Mouse (Mus musculus) heart, postnatal 36 days (tissue): ENCODE data around the gene Spcs3. TPM values are rescaled to one million over a fixed set of nuclear protein-coding genes. Genes with fewer than 3 reads are reported as not detected.
"Not testable (repeated sequence)": the region's sequence is repeated elsewhere in the genome, so short reads cannot be mapped to it uniquely, and the experiment has no call there.

Source experiments
- DNase-seq, 2 experiments: peaks; one replicate each; pipeline ENCODE4 v3.0.0; 2021 to 2022
- intact Hi-C: fragments of 180-260 bp; cut with DNase I; formaldehyde crosslinking; loops from one replicate; pipeline ENCODE4 v1.15.1; 2025
- total RNA-seq, 2 experiments: library from RNA; stranded (reverse); gene quantifications; 2 replicates each; pipeline ENCODE4 v1.2.3; 2021

The Spcs3 gene
- total RNA-seq, result 10 to 100 TPM; 43.2 to 47.0 TPM

GRCm38 (mm10) chr8:54529382-54530296 lies at the start of gene Spcs3, which contains the start of gene Asb5:
TSS of gene Spcs3 (minus strand) at chr8:54529998.
TSS of gene Asb5 (plus strand) at chr8:54529580.
- intact Hi-C loops, result loop anchor here (5.0 kb wide), 1 partner anchor 83 kb away; no protein-coding TSS in a partner anchor
- DNase-seq, result peak; percentile 95

- intact Hi-C loops, result loop anchor here (5.0 kb wide), 1 partner anchor 41 kb away; no protein-coding TSS in a partner anchor
- peak in 1 of 2 experiments; percentile 23 for DNase-seq
These were observed 41.1 kb upstream of the Spcs3 start for GRCm38 (mm10) chr8:54570618-54571609.

- DNase-seq, result no peak
- intact Hi-C loops, result no loop called here
These were observed 37.4 kb upstream of the Spcs3 start for GRCm38 (mm10) chr8:54567168-54567567.

DNA sequence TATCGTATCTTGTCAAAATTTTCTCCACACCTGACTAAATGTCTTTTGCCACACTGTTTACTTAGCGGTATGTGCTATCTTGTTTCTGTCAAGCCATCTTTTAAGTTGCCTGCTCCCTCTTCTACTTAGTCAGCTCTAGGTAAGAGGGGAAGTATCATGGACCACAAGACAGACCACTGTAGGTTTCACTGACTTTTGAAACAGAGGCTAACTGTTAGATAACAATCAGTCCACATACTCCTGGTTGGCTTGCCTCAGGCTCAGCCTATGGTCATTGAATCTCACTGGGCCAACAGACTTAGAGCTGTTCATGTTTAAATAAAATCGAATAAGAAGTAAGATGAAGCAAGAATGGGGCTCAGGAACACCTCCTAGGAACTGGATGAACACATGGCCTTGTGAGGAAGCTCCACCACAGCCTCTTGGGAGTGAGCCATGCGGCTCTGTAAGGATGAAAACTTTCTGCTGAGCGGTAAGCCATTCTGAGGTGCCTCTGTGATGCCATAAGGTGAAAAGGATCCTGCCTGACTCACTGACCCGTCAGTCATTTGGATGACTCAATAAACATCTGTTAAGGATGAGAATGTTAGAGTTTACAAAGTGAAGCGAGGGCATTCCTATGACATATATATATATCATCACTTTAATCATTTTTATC lies 35.9 kb upstream of the Spcs3 start:
- DNase-seq, result no peak
- intact Hi-C loops, result no loop called here

- intact Hi-C loops, result no loop called here
- no peak for DNase-seq
These were observed 35.4 kb upstream of the Spcs3 start for GRCm38 (mm10) chr8:54565181-54565580.

- no peak for DNase-seq
- intact Hi-C loops, result no loop called here
These were observed 32.3 kb upstream of the Spcs3 start for GRCm38 (mm10) chr8:54562137-54562536.

- intact Hi-C loops, result no loop called here
- no peak for DNase-seq
These were observed 25.1 kb upstream of the Spcs3 start for GRCm38 (mm10) chr8:54554921-54555320.

GRCm38 (mm10) chr8:54550026-54550574 lies 20.3 kb upstream of the Spcs3 start:
- no peak for DNase-seq
- intact Hi-C loops, result no loop called here

DNA sequence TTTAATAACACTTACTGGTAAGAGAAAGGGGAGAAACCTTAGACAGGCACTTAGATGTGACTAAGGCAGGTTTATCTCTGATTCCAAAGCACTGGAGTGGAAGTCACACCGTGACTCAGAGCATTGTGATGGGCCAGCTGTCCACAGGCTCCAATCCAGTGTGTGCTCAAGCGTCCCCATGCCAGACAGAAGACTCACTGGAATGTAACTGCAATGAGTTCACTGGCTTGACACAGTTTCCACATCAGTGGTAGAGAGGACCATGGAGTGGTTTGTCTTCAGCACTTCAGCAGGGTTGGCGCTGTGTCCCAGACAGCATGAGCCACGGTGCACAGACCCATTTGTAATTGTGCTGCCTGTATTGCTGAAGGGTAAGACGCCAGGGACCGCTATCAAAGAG lies 18.6 kb upstream of the Spcs3 start:
- no peak for DNase-seq
- intact Hi-C loops, result no loop called here

DNA sequence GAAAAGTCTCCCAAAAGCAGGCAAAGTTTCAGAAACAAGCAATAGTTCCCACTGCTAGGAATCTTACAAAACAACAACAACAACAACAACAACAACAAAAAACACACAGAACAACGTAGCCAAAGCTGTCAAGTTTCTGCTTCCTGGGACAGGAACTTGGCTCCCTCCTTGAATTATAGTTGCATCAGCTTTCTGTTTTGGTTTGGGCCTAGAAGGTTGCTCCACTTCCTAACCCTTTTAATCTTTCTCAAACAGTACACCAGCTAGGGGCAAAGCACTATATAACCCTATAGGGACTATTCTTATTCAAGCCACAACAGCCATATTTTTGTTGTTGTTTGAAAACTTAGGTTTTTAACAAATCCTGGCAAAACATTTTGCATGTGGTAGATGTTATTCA lies 11.5 kb upstream of the Spcs3 start:
- intact Hi-C loops, result no loop called here
- DNase-seq, result no peak

DNA sequence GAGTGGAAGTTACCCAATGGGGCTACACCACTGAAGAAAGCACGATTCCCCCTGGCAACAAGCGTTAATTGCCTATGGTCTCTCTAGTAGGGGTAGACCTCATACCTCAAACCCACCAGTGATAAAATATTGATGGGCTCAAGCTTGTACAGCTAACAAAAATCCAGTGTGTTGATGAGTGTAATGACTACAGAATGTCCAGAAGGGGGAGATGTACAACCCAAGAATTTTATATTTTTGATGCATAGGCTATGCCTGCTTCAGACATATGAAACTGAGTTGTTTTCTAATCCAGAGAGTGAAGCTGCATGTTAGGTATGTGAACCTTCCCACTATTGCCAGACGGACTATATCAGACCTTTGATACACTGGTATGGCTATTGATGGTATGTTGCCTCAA lies 7.5 kb upstream of the Spcs3 start:
- no peak for DNase-seq
- intact Hi-C loops, result loop anchor here (1.0 kb wide), 1 partner anchor 123 kb away; no protein-coding TSS in a partner anchor

GRCm38 (mm10) chr8:54535172-54535571 lies 5.4 kb upstream of the Spcs3 start:
- intact Hi-C loops, result no loop called here
- DNase-seq, result no peak

DNA sequence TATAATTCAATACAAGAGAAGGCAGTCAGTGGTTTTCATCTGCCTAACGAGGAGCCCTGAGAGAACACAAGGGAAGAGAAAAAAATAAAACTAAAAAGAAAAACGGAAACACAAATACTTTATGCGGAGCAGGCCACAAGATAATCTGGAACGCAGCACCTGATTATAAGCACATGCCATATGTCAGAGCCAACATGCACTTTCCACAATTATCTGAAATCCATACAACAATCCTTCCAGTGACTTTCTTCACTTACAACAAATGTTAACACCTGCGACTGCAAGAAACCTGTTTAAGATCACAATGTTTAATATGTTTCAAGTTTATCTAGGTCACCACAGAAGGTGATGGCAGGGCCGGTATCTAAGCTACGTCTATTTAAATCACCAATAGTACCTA lies 1.2 kb downstream of the Spcs3 start:
- DNase-seq, result no peak
- intact Hi-C loops, result no loop called here

- no peak for DNase-seq
- intact Hi-C loops, result no loop called here
These were observed 3.1 kb downstream of the Spcs3 start for GRCm38 (mm10) chr8:54526700-54527099.

DNA sequence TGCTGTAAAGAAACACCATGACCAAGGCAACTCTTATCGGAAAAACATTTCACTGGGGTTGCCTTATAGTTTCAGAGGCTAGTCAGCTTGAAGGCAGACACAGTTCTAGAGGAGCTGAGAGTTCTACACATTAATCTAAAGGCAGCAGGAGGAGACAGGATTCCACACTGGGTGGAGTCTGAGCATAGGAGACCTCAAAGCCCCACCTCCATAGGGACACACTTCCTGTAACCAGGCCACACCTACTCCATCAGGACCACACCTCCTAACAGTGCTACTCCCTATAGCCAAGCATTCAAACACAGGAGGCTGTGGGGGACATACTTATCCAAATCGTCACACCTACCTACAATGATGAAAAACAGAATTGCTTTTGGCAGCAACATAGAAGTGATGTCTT lies 4.2 kb downstream of the Spcs3 start:
- intact Hi-C loops, result no loop called here

GRCm38 (mm10) chr8:54520516-54520915 lies 9.3 kb downstream of the Spcs3 start:
- no peak for DNase-seq
- intact Hi-C loops, result no loop called here

More for the DNA sequence above, 4.2 kb downstream of the Spcs3 start:
- no peak for DNase-seq

- intact Hi-C loops, result no loop called here
- DNase-seq, result no peak
These were observed 10.9 kb downstream of the Spcs3 start for GRCm38 (mm10) chr8:54518756-54519460.

- DNase-seq, intact Hi-C loops: not testable (repeated sequence)
These were observed 17.6 kb downstream of the Spcs3 start for GRCm38 (mm10) chr8:54512200-54512599.

DNA sequence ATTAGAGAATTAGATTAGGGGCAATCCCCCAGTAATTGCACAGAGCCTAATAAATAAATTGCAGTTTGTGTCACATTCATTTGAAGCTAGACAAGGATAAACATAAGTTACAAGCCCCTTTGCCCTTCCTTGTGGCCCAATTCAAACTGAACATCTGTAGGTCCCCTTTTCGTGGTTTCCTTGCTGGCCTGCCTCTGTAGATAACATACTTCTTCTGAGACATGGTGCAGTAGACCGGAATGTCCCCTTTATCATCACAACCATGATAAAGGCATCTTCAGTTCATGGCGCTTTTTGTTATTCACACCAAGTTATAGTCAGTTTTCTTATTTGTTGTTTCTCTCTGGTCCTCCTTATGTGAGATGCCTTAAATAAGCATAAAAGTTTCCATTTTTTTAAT lies 18.0 kb downstream of the Spcs3 start:
- intact Hi-C loops, result no loop called here
- DNase-seq, result no peak
